Mouse (Mus musculus): ENCODE results near the gene Rgs9bp.

Gene Rgs9bp

DNA sequence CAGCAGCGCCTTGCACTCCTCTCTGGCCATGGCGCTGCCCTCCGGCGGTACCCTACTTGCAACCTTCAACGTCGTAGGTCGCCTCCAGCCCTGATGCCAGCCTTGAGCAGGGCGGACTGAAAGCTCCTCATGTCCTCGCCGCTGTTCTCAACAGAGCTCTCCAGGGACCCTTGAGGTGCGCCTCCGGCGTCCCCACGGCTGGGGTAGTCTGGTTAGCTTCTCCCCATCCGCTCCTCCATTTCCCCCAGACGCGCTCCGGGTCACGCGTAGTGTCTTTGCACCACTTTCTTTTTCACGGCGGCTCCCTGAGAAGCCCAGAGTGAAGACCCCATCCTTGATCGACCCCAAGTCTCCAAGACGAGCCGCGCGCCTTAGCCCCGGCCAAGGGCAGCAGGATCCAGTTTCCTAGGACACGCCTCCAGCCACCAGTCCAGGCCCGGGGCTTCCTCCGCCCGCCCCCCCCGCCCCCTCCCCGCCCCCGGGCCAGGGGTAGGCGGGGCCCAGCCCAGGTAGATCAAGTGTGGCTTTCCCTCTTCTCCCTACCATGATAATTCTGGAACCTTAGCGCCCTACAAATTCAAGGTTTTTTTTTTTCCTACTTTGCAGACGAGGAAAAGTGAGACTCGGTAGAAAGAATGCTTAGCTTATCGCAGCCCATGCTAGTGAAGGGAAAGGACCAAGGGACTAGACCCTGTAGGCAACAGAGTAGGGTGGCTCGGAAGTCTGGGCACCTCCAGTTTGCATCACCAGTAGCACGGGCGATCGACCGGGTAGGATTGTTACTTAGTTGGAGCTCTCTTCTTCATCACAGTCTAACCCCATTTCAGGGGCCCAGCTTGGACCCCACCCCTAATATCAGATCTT is at the start of gene Rgs9bp:
TSS of gene Rgs9bp (minus strand) at position 392 of the 864 bp plus-strand sequence.
- DNase-seq = peak; percentile 42

DNA sequence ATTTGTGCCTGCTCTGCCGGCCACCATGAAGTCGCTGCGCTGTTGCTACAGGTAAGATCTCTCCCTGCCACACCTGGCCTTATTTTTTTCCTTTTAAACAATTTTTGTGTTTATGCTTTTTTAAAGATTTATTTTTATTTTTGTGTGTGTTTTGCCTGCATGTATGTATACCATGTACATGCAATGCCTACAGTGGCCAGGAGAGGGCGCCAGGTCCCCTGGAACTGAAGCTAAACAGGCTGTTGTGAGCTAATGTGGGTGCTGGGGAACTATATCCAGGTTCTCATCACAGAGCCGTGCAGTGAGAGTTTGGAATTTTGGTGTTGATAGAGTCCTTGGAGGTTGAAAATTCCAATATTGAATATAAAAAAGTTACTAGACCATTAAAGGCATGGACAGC is 43.1 kb upstream of the Rgs9bp start:
- no peak for DNase-seq

DNA sequence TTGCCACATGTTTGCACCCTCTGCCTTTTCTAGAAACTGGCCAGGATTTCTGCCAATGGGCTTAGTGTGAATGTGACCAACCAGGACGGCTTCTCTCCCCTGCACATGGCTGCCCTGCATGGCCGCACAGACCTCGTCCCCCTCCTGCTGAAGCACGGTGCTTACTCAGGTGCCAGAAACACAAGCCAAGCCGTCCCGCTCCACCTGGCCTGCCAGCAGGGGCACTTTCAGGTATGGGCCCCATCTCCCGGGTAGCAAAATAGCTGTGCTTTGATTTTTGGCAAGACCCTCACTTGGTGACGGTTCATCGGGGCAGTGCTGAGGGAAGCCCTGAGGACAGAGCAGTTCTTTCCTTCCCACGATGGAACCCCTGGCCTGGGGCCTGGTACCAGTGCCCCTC is 42.0 kb upstream of the Rgs9bp start:
- DNase-seq = peak; percentile 67

DNA sequence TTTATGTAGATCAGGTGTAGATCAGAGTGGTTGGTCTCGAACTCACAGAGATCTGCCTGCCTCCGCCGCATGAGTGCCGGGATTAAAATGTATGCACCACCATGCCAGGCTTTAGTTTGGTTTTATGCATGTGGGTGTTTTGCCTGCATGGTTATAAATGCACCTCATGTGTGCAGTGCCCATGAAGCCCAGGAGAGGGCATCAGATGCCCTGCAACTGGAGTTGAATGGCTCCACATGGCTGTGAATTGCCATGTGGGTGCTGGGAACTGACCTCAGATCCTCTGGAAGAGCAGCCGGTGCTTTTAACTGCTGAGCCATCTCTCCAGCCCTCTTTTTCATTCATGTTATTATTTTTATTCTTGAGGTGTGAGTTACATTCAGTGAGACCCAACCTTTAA is 40.7 kb upstream of the Rgs9bp start:
- no peak for DNase-seq

DNA sequence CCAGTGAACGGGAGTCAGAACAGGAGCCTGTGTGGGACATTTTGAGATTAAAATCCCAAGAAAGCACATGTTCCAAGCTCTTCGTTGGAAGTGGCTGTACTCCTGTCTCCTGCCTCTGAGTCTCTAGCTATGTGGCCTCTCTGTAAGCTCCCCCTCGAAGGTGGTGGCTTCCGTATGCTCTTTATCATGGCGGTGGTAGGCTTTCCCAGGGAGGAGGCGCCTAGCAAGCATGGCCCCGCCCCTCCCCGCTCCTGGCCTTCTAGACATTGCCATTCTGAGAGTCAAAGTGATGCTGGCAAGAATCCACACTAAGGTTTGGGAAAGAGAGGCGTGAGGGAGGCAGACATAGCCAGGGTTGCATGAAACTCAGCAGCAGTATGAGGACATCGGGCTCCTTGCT is 37.2 kb upstream of the Rgs9bp start:
- no peak for DNase-seq

DNA sequence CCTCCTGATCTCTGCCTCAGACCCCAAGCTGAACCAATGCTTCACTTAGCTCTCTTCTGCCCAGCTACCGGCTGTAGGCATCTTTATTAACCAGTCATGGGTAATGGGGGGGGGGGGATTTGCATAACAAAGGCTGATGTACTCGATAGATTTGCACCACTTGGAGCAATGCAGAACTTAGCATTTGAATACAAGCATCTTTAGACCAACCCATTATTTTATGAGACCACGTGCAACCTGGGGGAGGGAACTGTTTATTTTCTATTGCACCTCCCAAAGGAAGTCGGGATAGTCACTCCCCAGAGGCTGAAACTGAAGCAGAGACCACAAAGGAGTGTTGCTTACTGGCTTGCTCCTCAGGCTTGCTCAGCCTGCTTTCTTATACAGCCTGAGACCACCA is 32.1 kb upstream of the Rgs9bp start:
- no peak for DNase-seq

DNA sequence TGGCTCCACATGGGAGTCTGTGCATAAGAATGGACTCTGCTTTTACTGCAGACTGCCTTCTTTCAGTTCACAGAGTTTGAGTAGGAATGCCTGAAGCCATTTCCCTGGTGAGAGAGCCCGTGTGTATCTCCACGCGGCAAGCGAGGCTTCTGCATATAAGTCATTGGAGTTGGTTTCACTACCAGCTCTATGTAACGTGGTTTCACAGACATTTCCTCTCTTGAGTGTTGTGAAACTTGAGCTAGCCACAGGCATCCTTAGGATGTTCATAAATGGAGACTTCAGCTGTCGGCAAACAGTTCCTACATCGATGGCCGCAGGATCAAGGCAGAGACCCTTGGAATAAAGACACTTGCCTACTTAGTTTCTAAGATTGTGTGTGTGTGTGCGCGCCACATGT is 23.9 kb upstream of the Rgs9bp start:
- no peak for DNase-seq

DNA sequence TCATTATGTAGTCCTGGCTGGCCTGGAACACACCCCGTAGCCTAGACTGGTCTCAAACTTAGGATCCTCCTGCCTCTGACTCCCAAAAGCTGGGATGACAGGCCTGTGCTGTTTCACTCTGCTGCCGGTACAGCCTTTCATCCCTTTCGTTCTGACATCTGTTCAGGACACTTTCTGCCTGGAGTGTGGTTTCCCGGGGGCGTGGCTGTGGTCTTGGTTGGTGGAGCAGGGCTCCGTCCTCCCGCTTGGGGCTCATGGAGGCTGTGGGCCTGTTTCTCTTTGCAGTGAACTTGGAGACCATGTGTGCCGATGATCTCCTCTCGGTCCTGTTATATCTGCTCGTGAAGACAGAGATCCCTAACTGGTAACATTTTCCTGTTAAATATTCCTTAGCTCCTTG is 21.4 kb upstream of the Rgs9bp start:
- no peak for DNase-seq

DNA sequence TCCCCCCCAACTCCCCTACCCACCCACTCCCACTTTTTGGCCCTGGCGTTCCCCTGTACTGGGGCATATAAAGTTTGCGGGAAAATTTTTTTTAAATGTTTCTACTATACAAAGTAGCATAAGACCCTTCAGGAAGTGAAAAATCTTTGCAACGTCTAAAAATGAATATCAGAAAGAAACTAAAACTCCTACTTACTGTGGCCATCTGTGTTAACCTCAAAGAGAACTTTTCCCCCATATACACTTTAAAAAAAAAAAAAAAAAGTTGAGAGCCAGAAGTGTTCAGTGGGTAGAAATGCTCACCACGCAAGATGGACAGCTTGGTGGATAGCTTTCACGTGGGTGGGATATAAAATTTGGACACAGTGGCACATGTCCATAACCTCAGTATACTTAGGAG is 17.4 kb upstream of the Rgs9bp start:
- no peak for DNase-seq

DNA sequence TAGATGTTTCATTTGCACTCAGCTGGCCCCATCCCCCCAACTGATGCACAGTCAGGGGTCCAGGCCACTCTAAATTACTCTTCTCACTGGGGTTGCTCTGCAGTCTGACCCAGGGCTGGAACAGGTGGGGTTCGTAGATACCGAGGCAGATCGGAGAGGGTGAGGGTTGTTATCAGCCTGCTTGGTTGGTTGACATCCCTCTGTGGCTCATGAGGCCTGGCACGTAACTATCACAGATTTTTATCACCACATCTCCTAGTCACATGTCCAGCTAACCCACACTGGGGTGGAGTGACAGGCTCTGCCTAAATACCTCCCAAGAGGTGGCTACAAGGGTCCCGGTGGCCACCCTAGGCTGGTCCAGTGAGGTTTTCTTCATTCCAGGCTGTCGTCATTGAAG is 15.7 kb upstream of the Rgs9bp start:
- no peak for DNase-seq

DNA sequence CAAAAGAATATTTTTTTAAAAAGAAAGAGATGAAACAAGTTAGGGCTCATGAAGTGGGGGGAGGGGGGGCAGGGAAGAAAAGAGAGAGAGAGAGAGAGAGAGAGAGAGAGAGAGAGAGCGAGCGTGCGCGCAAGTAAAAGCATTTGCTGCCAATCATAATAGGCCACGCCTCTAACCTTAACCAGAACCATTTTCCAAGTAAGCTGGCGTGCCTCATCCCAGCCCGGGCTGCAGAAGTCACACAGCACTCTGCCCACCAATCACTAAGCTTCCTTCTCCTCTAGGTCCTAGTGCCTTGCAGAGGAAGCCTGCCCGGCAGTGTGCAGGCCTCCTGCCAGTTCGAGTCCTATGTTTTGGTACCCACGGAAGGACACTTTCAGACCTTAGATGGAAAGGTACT is 14.6 kb upstream of the Rgs9bp start:
- no peak for DNase-seq

DNA sequence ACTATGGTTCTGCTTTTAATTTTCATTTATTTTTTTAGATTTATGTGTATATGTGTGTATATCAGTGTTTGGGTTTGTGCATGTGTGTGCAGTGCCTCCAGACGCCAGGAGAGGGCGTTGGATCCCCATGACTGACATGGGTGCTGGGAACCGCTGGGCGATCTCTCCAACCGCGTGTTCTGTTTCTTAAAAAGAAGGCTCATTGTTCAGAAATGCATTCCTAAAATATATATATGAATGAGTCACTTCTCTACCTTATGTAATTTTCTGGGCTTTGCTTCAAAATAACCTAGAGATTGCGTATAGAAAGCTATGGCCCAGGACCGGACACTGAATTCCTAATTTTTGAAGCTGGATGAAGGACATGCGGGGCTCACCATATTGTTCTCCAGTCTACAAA is 14.1 kb upstream of the Rgs9bp start:
- no peak for DNase-seq

DNA sequence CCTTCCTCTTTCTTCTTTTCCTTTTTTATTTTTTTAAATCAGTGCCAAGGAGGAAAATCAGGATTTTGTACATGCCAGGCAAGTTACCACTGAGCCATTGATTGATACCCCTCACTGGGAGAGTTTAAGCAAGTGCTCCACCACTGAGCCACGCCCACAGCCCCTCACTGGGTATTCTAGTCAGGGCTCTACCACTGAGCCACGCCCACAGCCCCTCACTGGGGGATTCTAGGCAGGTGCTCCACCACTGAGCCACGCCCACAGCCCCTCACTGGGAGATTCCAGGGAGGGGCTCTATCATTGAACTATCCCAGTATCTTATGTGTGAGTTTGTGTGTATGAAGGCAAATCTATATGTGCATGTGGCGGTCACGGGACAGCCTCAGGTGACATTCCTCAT is 8.9 kb upstream of the Rgs9bp start:
- no peak for DNase-seq

DNA sequence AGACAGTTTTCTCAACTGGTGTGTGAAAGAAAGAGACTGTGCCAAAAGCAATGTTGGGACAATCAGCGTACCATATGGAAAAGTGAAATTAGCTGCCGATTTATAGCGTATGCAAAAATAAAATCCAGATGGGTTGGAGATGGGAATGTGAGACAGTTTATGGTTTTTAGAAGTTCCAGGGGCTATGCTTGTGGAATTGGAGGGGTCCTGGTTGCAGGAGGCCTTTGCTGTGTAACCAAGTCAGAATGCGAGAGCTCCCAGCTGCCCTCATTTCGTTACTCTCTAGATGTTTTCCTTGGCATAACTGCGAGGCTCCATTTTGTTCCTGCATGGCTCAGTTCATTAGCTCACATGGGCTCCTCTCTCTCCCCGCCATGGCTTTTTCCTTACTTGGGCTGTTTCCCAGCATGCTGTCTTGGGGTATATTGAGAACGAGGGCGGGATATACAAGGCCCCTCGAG is 5.4 kb upstream of the Rgs9bp start:
- no peak for DNase-seq

DNA sequence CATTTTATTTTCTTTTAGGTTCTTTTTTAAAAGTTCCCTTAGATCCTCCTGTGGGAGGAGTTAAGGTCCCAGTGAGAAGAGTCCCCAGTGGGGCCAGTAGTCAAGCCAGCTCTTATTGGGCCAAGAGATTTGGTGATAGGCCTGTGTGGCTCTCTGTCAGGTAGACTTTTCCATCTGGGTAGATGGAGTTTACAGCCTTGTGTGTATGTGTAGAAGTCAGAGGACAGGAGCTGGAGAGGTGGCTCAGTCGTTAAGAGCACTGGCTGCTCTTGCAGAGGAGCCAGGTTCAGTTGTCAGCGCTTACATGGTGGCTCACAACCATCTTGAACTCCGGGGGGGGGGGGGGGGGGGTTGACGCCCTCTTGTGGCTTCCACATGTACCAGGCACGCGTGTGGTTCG is 4.1 kb upstream of the Rgs9bp start:
- DNase-seq = no peak

DNA sequence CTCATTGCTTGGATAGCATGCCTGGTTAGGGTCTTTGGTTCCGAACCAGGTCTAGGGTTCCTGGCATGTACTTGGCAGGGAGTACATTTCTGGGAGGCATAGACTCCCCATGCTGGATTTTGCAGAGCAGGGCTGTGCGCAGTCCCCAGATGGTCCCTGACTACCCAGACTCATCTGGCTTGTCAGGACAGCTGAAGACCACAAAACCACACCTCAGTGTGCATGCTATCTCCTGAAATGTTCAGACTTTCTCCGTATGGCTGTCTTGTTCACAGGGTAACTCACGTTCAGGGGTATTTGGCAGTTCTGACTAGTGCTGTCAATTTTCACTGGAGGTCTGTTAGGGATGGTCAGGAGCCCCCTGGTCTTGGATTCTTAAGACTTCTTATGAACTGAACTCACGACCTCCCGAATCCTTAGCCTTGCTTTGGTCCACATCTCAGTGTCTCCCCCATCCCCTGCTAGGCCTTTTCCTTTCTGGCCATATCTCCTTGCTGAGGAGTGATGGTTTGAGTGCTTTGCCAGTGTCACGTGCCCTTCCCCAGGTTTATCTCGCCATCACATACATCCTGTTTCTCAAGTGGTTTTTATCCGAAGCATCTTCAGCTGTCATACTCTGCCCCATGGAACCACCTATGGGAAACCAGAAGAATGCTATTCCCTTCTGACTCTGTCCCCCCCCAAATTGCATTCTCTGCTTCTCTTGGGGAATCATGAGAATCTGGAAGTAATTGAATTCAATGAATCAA is 3.5 kb upstream of the Rgs9bp start:
- DNase-seq = no peak

DNA sequence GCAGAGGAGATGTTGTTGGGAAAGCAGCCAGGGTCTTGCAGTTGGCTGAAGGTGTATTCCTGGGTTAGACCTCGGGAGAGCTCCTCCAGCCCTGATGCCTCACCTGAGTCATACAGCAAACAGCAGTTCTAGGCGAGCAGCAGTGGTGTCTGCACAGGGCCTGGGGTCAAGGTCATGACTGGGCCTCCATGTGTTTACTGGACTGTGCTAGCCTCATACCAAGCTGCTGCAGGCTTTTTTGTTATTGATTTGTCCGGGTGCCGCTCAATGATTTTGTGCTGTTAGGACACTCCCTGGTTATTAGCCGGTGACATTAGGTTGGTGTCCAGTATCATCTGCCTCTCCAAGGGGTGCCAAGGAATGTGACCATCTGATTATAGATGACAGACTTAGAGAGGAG is 2.3 kb upstream of the Rgs9bp start:
- DNase-seq = peak; percentile 27

DNA sequence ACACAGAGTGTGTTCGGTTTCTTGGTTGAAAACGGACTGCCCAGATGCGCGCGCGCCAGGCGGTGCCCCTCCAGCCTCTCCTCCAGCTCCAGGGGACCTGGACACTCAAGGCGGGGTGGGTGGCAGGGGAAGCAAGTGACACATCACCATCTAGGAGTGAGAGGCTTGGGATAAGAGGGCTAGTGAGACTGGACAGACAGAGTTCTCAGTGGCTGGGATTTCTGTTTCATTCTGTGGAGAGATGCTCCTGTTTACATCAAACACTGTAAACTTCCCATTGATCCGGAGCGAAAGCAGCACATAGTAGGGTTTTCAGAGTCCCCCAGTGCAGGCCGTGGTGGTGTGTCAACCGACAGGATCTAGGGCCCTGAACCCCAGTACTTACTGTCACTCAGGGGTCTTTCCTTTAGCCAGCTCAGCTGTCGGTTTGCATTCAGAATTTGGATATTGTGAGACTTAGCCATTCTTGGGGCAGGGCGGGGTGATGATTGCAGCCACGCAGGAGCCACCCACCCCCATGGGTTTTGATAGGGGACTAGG is 1.6 kb upstream of the Rgs9bp start:
- DNase-seq = peak; percentile 41

DNA sequence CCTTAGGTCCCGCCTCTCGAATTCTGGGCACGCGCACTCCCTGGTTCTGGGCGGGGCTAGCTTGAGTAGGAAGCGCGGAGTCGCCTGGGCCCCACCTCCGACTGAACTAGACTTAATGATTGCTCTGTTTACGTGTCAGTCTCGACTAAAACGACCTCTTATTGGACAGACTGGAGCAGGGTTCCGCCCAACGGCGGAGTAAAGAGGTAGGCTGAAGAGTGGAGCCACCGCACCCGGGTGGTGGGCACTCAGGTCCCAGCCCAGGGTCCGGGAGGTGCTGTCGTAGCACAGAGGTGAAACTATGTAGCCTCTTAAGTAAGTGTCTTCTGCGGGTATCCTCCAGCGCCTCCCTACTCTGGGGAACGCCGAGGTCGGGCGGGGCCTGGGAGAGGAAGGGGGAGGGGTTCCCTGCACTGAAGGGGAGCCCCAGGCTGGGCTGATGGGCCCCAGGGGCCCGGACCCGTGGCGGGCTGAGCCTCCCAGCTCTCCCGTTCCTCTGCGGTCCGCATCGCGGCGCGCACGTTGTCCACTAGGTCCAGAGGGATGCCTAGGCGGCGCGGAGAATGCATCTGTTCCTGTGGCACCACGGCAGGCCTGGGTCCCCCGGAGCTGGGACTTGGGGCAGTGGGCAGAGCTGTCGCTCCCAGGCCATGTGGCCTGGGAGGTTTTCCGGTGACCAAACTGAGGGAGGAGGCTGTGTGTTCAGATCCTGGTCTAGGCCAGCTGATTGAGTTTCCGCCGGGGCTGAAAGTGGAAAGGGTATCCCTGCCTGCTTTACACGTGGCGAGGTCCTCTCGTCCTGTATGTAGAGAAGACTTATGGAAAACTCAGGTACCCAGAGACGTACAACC is 898 bp upstream of the Rgs9bp start, which contains the start of gene Ankrd27:
TSS of gene Ankrd27 (plus strand) at position 190 of the 851 bp plus-strand sequence.
- peak; percentile 95 for DNase-seq

DNA sequence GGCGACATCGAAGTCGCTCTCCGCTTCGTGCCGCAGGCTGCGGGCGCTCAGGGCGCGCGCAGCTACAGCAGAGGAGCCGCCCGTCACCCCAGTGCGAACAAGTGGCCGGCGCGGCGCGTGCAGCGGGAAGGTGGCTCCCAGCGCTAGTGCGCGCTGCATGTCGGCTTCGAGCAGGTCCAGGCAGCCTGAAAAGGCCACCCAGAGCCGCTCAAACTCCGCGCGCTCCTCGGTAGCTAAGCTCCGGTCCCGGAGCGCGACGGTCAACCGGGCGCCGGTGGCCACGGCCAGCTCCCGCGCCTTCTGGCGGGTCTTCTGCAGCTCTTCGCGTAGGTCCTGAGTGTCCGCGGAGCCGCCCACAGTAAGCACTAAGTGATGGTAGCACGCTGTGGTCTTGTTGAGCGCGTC is 594 bp downstream of the Rgs9bp start:
- no peak for DNase-seq

DNA sequence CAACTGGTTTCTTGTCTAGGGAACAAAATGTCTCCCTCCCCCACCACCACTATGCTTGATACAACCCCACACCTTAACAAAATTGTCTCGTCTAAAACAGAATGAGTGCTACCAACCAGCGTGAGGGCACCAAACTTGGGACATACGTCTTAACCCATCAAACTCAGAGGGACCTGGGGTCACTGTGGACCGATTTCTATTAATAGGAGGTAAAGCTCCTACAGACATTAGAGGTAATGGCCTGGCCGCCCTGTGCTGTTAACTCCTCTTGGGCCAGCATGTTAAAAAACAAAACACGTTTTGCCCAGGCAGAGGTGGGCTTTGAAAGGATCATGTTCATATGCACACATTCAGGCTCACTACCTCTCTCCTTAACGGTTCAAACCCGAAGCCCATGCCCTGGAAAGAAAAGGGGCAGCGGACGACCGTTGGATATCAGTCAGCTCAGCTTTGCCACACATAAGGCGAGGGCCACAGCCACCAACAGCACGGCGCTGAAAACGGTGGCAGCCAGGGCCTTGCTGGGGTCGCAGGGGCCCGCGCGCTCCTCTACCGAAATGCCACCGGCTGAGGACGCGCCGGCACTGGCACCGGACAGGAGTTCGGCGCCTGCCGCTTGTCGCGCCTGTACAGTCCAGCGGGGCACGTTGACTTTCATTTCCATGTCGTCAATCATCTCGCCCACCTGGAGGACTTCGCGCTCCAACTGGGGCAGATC is 1.2 kb downstream of the Rgs9bp start:
- no peak for DNase-seq

DNA sequence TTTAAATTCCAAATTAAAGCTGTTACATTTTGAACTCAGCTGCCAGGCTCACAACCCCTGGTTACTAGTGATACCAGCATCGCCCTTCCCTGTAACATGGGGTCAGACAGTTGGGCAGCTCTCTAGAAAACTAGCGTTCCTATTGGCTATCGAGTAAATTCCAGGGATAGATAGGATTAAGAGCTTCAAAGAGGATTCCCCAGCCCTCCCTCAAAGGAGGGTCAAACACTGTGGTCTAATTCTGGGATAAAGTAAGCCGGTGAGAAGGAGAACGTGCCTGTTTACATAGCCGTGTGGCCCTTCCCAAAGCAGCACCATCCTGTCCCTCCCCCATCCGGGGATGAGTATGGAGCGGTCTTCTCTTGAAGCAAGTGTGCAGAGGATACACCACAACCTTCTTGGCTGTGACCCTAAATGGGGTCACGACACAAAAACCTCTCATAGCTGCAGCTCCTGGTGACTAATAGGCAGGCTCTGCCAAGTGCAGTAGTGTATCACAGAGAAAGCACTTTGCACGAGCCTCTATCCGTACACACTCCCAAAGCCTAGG is 1.8 kb downstream of the Rgs9bp start:
- DNase-seq = no peak
